In genomic region chr5:125800025-125800424, GRCm38 (mm10) we compare ENCODE assay signal across 8 mouse cellular contexts.
DNase-seq lines count a peak whose midpoint lies in the region; ATAC-seq and TF ChIP-seq lines count a peak whose summit lies in the region.

No protein-coding gene starts in this region.

- H3K4me2 ChIP-seq in hindbrain, embryonic 12.5 days (replicated peaks): no peak overlapping the region
- peak overlapping the region; percentile 45 for H3K4me2 ChIP-seq in forebrain, embryonic 13.5 days

- H3K36me3 ChIP-seq in hindbrain, embryonic 10.5 days: no peaks in the 10 kb centered on the region
- no peaks in the 10 kb centered on the region for H3K36me3 ChIP-seq in hindbrain, embryonic 12.5 days
- no peaks in the 10 kb centered on the region for H3K36me3 ChIP-seq in forebrain, embryonic 13.5 days (ENCODE audit: poor library complexity, severe bottlenecking)
- H3K36me3 ChIP-seq in testis, adult 2 months (ENCODE audit: control insufficient read depth, insufficient read depth, low read length): no peaks in the 10 kb centered on the region

- peak; percentile 78; the same call in 1 of the 2 replicates for TF ChIP-seq CTCF in testis, adult 2 months (IDR thresholded peaks at IDR 0.05; ENCODE audit: control insufficient read depth, insufficient read depth, insufficient replicate concordance, low read depth, low read length)

- WGBS in hindbrain, embryonic 10.5 days: 17% methylated on average over 11 of the region's 11 CpGs
- 12% methylated on average over 11 of the region's 11 CpGs for WGBS in hindbrain, embryonic 12.5 days
- 10% methylated on average over 11 of the region's 11 CpGs for WGBS in forebrain, embryonic 13.5 days

- H3K4me3 ChIP-seq in hindbrain, embryonic 10.5 days: peak overlapping the region; percentile 31
- H3K4me3 ChIP-seq in hindbrain, embryonic 12.5 days: no peak overlapping the region
- no peak overlapping the region for H3K4me3 ChIP-seq in forebrain, embryonic 13.5 days
- no peak overlapping the region for H3K4me3 ChIP-seq in testis, adult 2 months (ENCODE audit: control insufficient read depth, low read depth, low read length)

- H3K9me3 ChIP-seq in hindbrain, embryonic 10.5 days: no peaks in the 10 kb centered on the region
- no peaks in the 10 kb centered on the region for H3K9me3 ChIP-seq in hindbrain, embryonic 12.5 days (replicated peaks)
- H3K9me3 ChIP-seq in forebrain, embryonic 13.5 days (replicated peaks): no peaks in the 10 kb centered on the region

- ATAC-seq in hindbrain, embryonic 12.5 days (ENCODE audit: low FRiP score): no peak
- peak; percentile 55 for ATAC-seq in forebrain, embryonic 13.5 days
- ATAC-seq in inflammation-experienced regulatory T-cells, adult 6 months: no peak

- no peak for TF ChIP-seq POLR2A in testis, adult 2 months (IDR thresholded peaks at IDR 0.05; ENCODE audit: control insufficient read depth, low read depth, low read length)

- no peak overlapping the region for H3K27ac ChIP-seq in hindbrain, embryonic 10.5 days
- H3K27ac ChIP-seq in hindbrain, embryonic 12.5 days: no peak overlapping the region
- no peak overlapping the region for H3K27ac ChIP-seq in forebrain, embryonic 13.5 days
- H3K27ac ChIP-seq in testis, adult 2 months (ENCODE audit: control insufficient read depth, insufficient read depth, low read depth, low read length): no peak overlapping the region

- no peak overlapping the region for H3K9ac ChIP-seq in hindbrain, embryonic 12.5 days
- H3K9ac ChIP-seq in forebrain, embryonic 13.5 days: no peak overlapping the region

- peak; percentile 54 for DNase-seq in hindbrain, embryonic 10.5 days (ENCODE audit: low spot score)
- DNase-seq in right cerebral cortex, postnatal 14 days: peak; percentile 49
- DNase-seq in right cerebral cortex, postnatal 25 days: no peak
- DNase-seq in lung, postnatal 4 days: no peak

- no peaks in the 10 kb centered on the region for H3K27me3 ChIP-seq in hindbrain, embryonic 10.5 days (ENCODE audit: insufficient read depth, poor library complexity, severe bottlenecking)
- peaks cover 4% of the 10 kb centered on the region; the same call in 1 of the 2 replicates for H3K27me3 ChIP-seq in hindbrain, embryonic 12.5 days
- no peaks in the 10 kb centered on the region for H3K27me3 ChIP-seq in forebrain, embryonic 13.5 days
- no peaks in the 10 kb centered on the region for H3K27me3 ChIP-seq in testis, adult 2 months (ENCODE audit: control insufficient read depth, insufficient read depth, low read length)

- H3K4me1 ChIP-seq in hindbrain, embryonic 10.5 days (replicated peaks): 0 out of 2 replicates have a peak, but pooled peaks cover 2% of the 10 kb centered on the region
- no peaks in the 10 kb centered on the region for H3K4me1 ChIP-seq in hindbrain, embryonic 12.5 days
- peaks cover 29% of the 10 kb centered on the region for H3K4me1 ChIP-seq in forebrain, embryonic 13.5 days
- peaks cover 8% of the 10 kb centered on the region for H3K4me1 ChIP-seq in testis, adult 2 months (ENCODE audit: control insufficient read depth, insufficient read depth, low read length)

Comparison
In these comparisons a context has a peak if more than half of its experiments do, and no peak if none do; other contexts are left out.
1. DNase-seq: peak in hindbrain, embryonic 10.5 days (single experiment) and right cerebral cortex, postnatal 14 days (single experiment); none in right cerebral cortex, postnatal 25 days (single experiment) and lung, postnatal 4 days (0 of 2).